Mouse (Mus musculus): ENCODE data around the gene Cdk20. TPM values are rescaled to one million over a fixed set of nuclear protein-coding genes. Genes with fewer than 3 reads are reported as not detected.

The Cdk20 gene
- polyA plus RNA-seq, 2 experiments: 2.7 to 3.6 TPM

GRCm38 (mm10) chr13:64398065-64398464, 34.0 kb upstream of the Cdk20 start:
- no peak overlapping the region for H3K9ac ChIP-seq (replicated peaks)
- H3K27me3 ChIP-seq (ENCODE audit: control insufficient read depth, insufficient read depth, low read length): no peaks in the 10 kb centered on the region
- DNase-seq (ENCODE audit: low read depth in 3 of 3, low spot score in 3 of 3) (no peak), ATAC-seq (ENCODE audit: insufficient read depth) (no peak)
- H3K36me3 ChIP-seq (replicated peaks; ENCODE audit: control insufficient read depth, insufficient read depth, low read depth): no peaks in the 10 kb centered on the region
- no peak overlapping the region for H3K27ac ChIP-seq
- H3K4me1 ChIP-seq (replicated peaks; ENCODE audit: control insufficient read depth in 2 of 2, insufficient read depth in 2 of 2, low read length in 1 of 2): peaks cover 10 to 24% of the 10 kb centered on the region in 2 experiments
- 83% methylated on average over 1 of the region's 1 CpGs for WGBS (ENCODE audit: insufficient replicate concordance)
- no peak overlapping the region for H3K4me2 ChIP-seq (ENCODE audit: low read depth)
- no peak overlapping the region for H3K4me3 ChIP-seq (ENCODE audit: insufficient read depth in 1 of 2, low read depth in 2 of 2, low read length in 2 of 2)
- no peaks in the 10 kb centered on the region for H3K9me3 ChIP-seq (ENCODE audit: control insufficient read depth, low read length)
- no peak for TF ChIP-seq EP300 (IDR thresholded peaks at IDR 0.05; ENCODE audit: low read depth)
- TF ChIP-seq CTCF (IDR thresholded peaks at IDR 0.05; ENCODE audit: low read depth): no peak

GRCm38 (mm10) chr13:64399906-64400305, 32.2 kb upstream of the Cdk20 start:
- DNase-seq (ENCODE audit: low read depth in 3 of 3, low spot score in 3 of 3): no peak
- H3K4me1 ChIP-seq (replicated peaks; ENCODE audit: control insufficient read depth in 2 of 2, insufficient read depth in 2 of 2, low read length in 1 of 2): peaks cover 14 to 26% of the 10 kb centered on the region in 2 experiments
- WGBS (ENCODE audit: insufficient replicate concordance): 29% methylated on average over 3 of the region's 3 CpGs
- no peak overlapping the region for H3K27ac ChIP-seq
- H3K36me3 ChIP-seq (replicated peaks; ENCODE audit: control insufficient read depth, insufficient read depth, low read depth): no peaks in the 10 kb centered on the region
- no peak for TF ChIP-seq CTCF (IDR thresholded peaks at IDR 0.05; ENCODE audit: low read depth)
- no peak for TF ChIP-seq EP300 (IDR thresholded peaks at IDR 0.05; ENCODE audit: low read depth)
- H3K4me2 ChIP-seq (ENCODE audit: low read depth): no peak overlapping the region
- no peaks in the 10 kb centered on the region for H3K9me3 ChIP-seq (ENCODE audit: control insufficient read depth, low read length)
- H3K27me3 ChIP-seq (ENCODE audit: control insufficient read depth, insufficient read depth, low read length): no peaks in the 10 kb centered on the region
- H3K9ac ChIP-seq (replicated peaks): no peak overlapping the region
- H3K4me3 ChIP-seq (ENCODE audit: insufficient read depth in 1 of 2, low read depth in 2 of 2, low read length in 2 of 2): no peak overlapping the region
- no peak for ATAC-seq (ENCODE audit: insufficient read depth)

- Histone ChIP-seq H3K4me2 (ENCODE audit: low read depth) (no peak overlapping the region), H3K9me3 (ENCODE audit: control insufficient read depth, low read length) (no peaks in the 10 kb centered on the region), H3K36me3 (replicated peaks; ENCODE audit: control insufficient read depth, insufficient read depth, low read depth) (no peaks in the 10 kb centered on the region), H3K4me1 (replicated peaks; ENCODE audit: control insufficient read depth in 2 of 2, insufficient read depth in 2 of 2, low read length in 1 of 2) (peaks cover 14 to 26% of the 10 kb centered on the region in 2 experiments), H3K27ac (no peak overlapping the region), H3K9ac (replicated peaks) (no peak overlapping the region), H3K4me3 (ENCODE audit: insufficient read depth in 1 of 2, low read depth in 2 of 2, low read length in 2 of 2) (no peak overlapping the region), H3K27me3 (ENCODE audit: control insufficient read depth, insufficient read depth, low read length) (no peaks in the 10 kb centered on the region)
- 51% methylated on average over 7 of the region's 7 CpGs for WGBS (ENCODE audit: insufficient replicate concordance)
- no peak for TF ChIP-seq EP300 (IDR thresholded peaks at IDR 0.05; ENCODE audit: low read depth)
- TF ChIP-seq CTCF (IDR thresholded peaks at IDR 0.05; ENCODE audit: low read depth): no peak
- DNase-seq (ENCODE audit: low read depth in 3 of 3, low spot score in 3 of 3) (no peak), ATAC-seq (ENCODE audit: insufficient read depth) (no peak)
These were observed 31.2 kb upstream of the Cdk20 start for GRCm38 (mm10) chr13:64400801-64401361.

GRCm38 (mm10) chr13:64402006-64402405, 30.1 kb upstream of the Cdk20 start:
- DNase-seq (ENCODE audit: low read depth in 3 of 3, low spot score in 3 of 3) (no peak), ATAC-seq (ENCODE audit: insufficient read depth) (peak; percentile 11; the same call in 1 of the 2 replicates)
- H3K9ac ChIP-seq (replicated peaks): no peak overlapping the region
- H3K4me3 ChIP-seq (ENCODE audit: insufficient read depth in 1 of 2, low read depth in 2 of 2, low read length in 2 of 2): no peak overlapping the region
- H3K4me2 ChIP-seq (ENCODE audit: low read depth): peak overlapping the region; percentile 53
- peaks cover 14 to 26% of the 10 kb centered on the region in 2 experiments for H3K4me1 ChIP-seq (replicated peaks; ENCODE audit: control insufficient read depth in 2 of 2, insufficient read depth in 2 of 2, low read length in 1 of 2)
- TF ChIP-seq CTCF (IDR thresholded peaks at IDR 0.05; ENCODE audit: low read depth): no peak
- TF ChIP-seq EP300 (IDR thresholded peaks at IDR 0.05; ENCODE audit: low read depth): no peak
- no peaks in the 10 kb centered on the region for H3K27me3 ChIP-seq (ENCODE audit: control insufficient read depth, insufficient read depth, low read length)
- H3K36me3 ChIP-seq (replicated peaks; ENCODE audit: control insufficient read depth, insufficient read depth, low read depth): no peaks in the 10 kb centered on the region
- no peaks in the 10 kb centered on the region for H3K9me3 ChIP-seq (ENCODE audit: control insufficient read depth, low read length)
- no peak overlapping the region for H3K27ac ChIP-seq
- WGBS (ENCODE audit: insufficient replicate concordance): 13% methylated on average over 3 of the region's 3 CpGs

GRCm38 (mm10) chr13:64402504-64402949, 29.6 kb upstream of the Cdk20 start:
- DNase-seq (ENCODE audit: low read depth in 3 of 3, low spot score in 3 of 3) (peak in 1 of 3 experiments; percentile 59), ATAC-seq (ENCODE audit: insufficient read depth) (peak; percentile 65; the same call in 1 of the 2 replicates)
- H3K9ac ChIP-seq (replicated peaks): peak overlapping the region; percentile 34
- TF ChIP-seq CTCF (IDR thresholded peaks at IDR 0.05; ENCODE audit: low read depth) (no peak), EP300 (IDR thresholded peaks at IDR 0.05; ENCODE audit: low read depth) (0 out of 2 replicates have a peak, but pooled peaks have one; percentile 35)
- no peaks in the 10 kb centered on the region for H3K9me3 ChIP-seq (ENCODE audit: control insufficient read depth, low read length)
- WGBS (ENCODE audit: insufficient replicate concordance): 22% methylated on average over 10 of the region's 10 CpGs
- H3K27me3 ChIP-seq (ENCODE audit: control insufficient read depth, insufficient read depth, low read length): no peaks in the 10 kb centered on the region
- H3K4me1 ChIP-seq (replicated peaks; ENCODE audit: control insufficient read depth in 2 of 2, insufficient read depth in 2 of 2, low read length in 1 of 2): peaks cover 14 to 28% of the 10 kb centered on the region in 2 experiments
- peak overlapping the region; percentile 53 for H3K4me2 ChIP-seq (ENCODE audit: low read depth)
- H3K27ac ChIP-seq: no peak overlapping the region; the same call in 1 of the 2 replicates
- H3K4me3 ChIP-seq (ENCODE audit: insufficient read depth in 1 of 2, low read depth in 2 of 2, low read length in 2 of 2): 0 out of 4 replicates have a peak overlapping the region, but pooled peaks of 1 of the 2 experiments have one; percentile 16
- no peaks in the 10 kb centered on the region for H3K36me3 ChIP-seq (replicated peaks; ENCODE audit: control insufficient read depth, insufficient read depth, low read depth)

Measured in liver, embryonic 14.5 days (tissue).